Mouse (Mus musculus): Measurements from ENCODE around the gene Wipf1. TPM values are rescaled to one million over a fixed set of nuclear protein-coding genes. Genes with fewer than 3 reads are reported as not detected.
"Not testable (repeated sequence)": the region's sequence is repeated elsewhere in the genome, so short reads cannot be mapped to it uniquely, and the experiment has no call there.

Wipf1 gene
- total RNA-seq, 1 experiment from 2014 or later, result 22.9 TPM

DNA sequence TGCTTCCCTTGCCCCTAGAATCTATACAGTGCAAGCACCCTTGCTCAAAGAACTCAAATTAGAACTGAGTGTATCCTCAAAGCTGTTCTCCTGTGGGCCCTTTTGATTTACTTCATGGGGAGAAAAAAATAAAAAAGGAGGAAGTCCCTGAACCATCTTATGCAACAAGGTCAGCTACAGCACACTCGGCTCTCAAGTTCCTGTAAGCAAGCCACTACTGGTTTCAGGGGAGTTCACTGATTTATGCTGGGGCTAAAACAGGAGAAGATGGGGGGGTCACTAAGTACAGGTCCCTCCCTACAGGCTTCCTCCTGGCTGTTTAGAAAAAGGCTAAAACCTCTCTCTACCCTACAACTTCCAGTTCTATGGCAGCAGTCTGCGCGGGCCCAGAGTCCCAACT lies 17.5 kb downstream of the Wipf1 start:
- ATAC-seq (replicated peaks; ENCODE audit: low read depth, poor library complexity, severe bottlenecking), result peak; percentile 70

GRCm38 (mm10) chr2:73510731-73511360 lies 18.7 kb downstream of the Wipf1 start:
- no peak for ATAC-seq (replicated peaks; ENCODE audit: low read depth, poor library complexity, severe bottlenecking)

GRCm38 (mm10) chr2:73510025-73510288 lies 19.6 kb downstream of the Wipf1 start:
- ATAC-seq (replicated peaks; ENCODE audit: low read depth, poor library complexity, severe bottlenecking), result no peak

- peak; percentile 26; the same call in 1 of the 2 replicates for ATAC-seq (replicated peaks; ENCODE audit: low read depth, poor library complexity, severe bottlenecking)
Measured at GRCm38 (mm10) chr2:73509248-73510024, 20.1 kb downstream of the Wipf1 start.

- ATAC-seq (replicated peaks; ENCODE audit: low read depth, poor library complexity, severe bottlenecking), result no peak
Measured at GRCm38 (mm10) chr2:73507886-73508285, 21.6 kb downstream of the Wipf1 start.

GRCm38 (mm10) chr2:73506337-73506736 lies 23.2 kb downstream of the Wipf1 start:
- not testable (repeated sequence) for ATAC-seq (replicated peaks; ENCODE audit: low read depth, poor library complexity, severe bottlenecking)

DNA sequence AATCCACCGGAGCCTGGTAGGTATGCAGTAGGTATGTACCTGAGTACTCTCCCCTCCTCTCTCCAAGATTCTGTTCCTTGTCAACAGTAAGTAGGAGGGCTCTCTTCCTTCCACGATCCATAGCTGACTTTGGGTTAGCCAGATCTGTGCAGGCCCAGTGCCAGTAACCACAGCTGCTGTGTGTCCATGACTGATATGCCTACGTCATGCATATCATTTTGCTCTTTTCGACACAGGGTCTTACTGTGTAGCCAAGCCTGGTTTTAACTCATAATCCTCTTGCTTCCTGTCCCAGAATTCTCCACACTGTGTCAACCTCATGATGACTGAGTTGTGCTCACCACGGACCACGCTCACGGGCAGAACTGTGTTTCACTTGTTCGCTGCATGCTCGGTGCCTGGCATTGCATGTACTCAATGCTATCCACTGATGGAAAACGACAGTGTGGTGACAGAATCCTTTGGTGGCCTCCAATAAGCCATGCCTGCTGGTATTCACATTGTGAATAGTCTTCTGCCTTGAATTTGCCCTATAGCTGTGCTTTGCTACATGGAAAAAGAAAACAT lies 26.6 kb downstream of the Wipf1 start:
- ATAC-seq (replicated peaks; ENCODE audit: low read depth, poor library complexity, severe bottlenecking), result peak; percentile 96

DNA sequence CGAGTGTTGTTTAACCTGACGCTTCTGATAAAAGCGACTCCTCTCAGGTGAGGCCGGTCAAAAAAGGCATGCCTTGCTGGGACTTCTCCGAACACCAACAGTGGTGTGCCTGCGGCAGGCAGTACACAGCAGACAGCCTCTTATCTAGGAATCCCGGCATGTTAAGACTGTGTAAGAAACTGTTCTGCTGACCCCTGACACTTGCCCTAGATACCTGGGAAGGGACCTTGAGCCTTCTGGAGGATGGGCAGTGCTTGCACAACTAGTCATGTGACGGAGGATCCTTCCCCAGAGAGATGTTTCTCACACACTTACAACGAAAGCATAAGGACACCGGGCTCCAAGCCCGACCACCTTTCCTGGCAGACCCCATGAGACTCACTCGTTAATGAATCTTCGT lies 28.7 kb downstream of the Wipf1 start:
- no peak for ATAC-seq (replicated peaks; ENCODE audit: low read depth, poor library complexity, severe bottlenecking)

- no peak for ATAC-seq (replicated peaks; ENCODE audit: low read depth, poor library complexity, severe bottlenecking)
Measured at GRCm38 (mm10) chr2:73498322-73498721, 31.2 kb downstream of the Wipf1 start.

GRCm38 (mm10) chr2:73497572-73497971 lies 32.0 kb downstream of the Wipf1 start:
- no peak for ATAC-seq (replicated peaks; ENCODE audit: low read depth, poor library complexity, severe bottlenecking)

- ATAC-seq (replicated peaks; ENCODE audit: low read depth, poor library complexity, severe bottlenecking), result peak; percentile 46; the same call in 1 of the 2 replicates
Measured at GRCm38 (mm10) chr2:73496944-73497343, 32.6 kb downstream of the Wipf1 start.

GRCm38 (mm10) chr2:73496329-73496685 lies 33.2 kb downstream of the Wipf1 start:
- no peak for ATAC-seq (replicated peaks; ENCODE audit: low read depth, poor library complexity, severe bottlenecking)

- peak; percentile 58 for ATAC-seq (replicated peaks; ENCODE audit: low read depth, poor library complexity, severe bottlenecking)
Measured at GRCm38 (mm10) chr2:73495617-73496328, 33.8 kb downstream of the Wipf1 start.

- no peak for ATAC-seq (replicated peaks; ENCODE audit: low read depth, poor library complexity, severe bottlenecking)
Measured at GRCm38 (mm10) chr2:73493517-73493916, 36.0 kb downstream of the Wipf1 start.

DNA sequence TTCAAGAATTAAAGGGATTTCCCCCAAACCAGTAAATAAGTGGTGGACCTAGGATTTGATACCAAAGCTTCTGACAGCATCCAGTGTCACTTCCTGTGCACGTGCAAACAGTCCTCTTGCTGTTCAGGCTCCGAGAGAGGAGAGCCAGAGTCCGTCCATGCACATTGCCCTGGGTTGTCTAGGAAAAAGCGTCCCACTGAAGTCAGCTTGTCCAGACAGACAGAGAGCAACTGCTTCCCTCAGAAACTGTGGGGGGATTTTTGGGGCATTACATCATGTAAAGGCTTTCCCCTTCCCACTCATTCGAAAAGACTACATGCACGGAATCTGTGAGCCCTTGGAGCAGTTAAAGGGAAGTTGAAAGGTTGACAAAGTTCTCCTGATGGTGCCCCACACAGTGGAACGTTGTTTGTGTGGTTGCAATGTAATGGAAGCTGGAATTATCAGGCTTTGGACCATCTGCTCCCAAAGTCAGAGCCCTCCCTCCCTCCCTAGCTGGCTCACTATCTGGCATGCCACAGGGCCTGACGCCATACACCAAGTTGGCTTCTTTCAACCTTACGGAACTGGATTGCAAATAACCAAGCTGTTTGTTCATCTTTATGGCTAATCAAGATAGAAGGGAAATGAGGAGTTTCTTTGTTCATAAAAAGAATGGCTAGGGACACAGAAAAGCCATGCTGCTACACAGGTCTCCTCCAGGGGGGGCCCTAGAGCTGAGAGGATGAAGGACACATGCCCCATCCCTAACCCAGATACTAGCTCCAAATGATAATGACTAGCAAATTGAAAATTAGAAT lies 37.9 kb downstream of the Wipf1 start:
- ATAC-seq (replicated peaks; ENCODE audit: low read depth, poor library complexity, severe bottlenecking), result peak; percentile 69

DNA sequence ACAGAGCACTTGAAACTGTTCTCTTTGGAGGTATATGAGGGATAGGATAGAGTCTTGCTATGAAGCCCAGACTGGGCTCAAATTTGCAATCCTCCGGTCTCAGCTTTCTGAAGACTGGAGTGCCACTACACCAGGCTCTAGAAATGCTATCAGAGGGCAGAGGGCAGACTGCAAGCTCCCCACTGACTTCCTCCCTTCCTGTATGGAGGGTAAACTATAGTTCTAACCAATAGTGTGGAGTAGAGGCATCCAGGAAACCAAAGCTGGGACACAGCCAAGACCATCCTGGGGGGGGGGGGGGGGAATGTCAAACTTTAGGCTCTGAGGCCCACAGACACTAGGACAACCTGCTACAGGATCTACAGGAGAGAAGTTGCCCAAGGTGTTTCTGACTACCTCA lies 39.1 kb downstream of the Wipf1 start:
- no peak for ATAC-seq (replicated peaks; ENCODE audit: low read depth, poor library complexity, severe bottlenecking)

DNA sequence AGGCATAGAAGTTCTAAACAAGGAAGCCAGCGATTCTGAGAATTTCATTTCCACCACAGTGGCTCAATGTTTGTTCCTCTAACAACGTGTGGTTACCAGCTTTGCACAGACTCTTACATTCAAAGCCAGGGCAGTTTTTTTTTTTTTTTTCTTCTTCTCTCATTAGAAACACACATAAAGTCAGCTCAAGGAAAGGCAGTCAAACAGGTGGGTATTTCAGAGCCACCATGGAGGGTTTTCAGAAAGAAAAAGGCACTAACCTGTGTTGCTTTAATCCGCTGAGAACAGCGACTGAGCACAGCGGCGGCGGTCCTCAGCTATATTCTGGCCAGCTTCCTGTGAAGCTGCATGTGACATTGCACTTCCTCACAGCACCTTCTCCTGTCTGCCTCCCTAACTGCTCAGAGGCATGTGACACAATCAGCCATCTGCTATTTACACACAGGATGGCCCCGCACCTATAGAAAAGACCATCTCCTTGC lies 43.4 kb downstream of the Wipf1 start:
- peak; percentile 64 for ATAC-seq (replicated peaks; ENCODE audit: low read depth, poor library complexity, severe bottlenecking)

DNA sequence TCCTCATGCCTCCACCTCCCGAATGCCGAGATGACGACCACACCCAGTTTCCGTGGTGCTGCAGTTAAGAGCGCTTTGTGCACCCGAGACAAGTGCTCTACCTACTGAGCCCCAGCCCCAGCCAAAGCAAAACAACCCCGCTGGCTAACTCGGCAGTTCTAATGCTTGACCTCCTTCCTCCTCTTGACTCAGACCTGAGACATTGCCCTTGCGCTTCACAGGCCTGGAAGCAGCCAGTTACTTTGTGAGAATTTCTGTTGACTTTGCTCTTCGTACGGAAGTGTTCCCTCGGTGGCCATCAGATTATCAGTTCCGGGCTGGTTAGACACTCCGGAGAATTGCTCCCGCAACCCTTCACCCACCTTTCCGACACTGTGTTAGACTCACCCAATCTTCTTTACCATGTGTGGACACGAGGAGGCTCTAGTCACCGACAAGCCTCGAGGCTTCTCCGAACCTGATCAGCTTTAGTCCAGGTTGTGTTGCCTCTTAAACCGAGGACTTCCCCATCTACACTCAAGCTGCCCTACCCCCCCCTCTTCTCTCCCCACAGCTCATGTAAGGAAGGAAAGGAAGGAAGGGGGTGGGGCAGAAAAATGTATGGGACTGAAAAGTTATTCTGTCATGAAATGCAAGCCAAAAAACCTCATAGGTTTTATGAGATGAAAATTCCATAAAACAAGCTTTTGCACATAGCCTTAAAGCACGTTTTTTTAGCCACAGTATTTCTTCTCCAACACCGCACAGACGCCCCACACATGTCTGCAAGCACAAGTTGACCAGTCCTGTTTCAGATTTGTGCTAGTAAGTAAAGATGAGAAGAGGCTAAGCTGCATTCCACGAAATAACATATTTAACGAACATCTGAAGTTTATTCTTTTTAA lies 44.1 kb downstream of the Wipf1 start:
- ATAC-seq (replicated peaks; ENCODE audit: low read depth, poor library complexity, severe bottlenecking), result peak; percentile 69
